Mouse (Mus musculus): ENCODE measurements around the gene Rara. TPM values are rescaled to one million over a fixed set of nuclear protein-coding genes. Genes with fewer than 3 reads are reported as not detected.

The Rara gene
- polyA plus RNA-seq, 1 experiment from 2014 or later: 47.1 TPM

- peaks cover 29% of the 10 kb centered on the region for H3K36me3 ChIP-seq
- under 1% methylated on average over 32 of the region's 32 CpGs for WGBS
- ATAC-seq (ENCODE audit: insufficient number of reproducible peaks, insufficient read depth, low FRiP score, low TSS enrichment, low read depth): peak; percentile 32
- peaks cover 97% of the 10 kb centered on the region for H3K4me1 ChIP-seq (replicated peaks)
- H3K27ac ChIP-seq: peak overlapping the region; percentile 94
- no peaks in the 10 kb centered on the region for H3K9me3 ChIP-seq
- no peaks in the 10 kb centered on the region for H3K27me3 ChIP-seq
- H3K4me3 ChIP-seq (replicated peaks): peak overlapping the region; percentile 73
- peak overlapping the region; percentile 56 for H3K9ac ChIP-seq (replicated peaks)
- H3K4me2 ChIP-seq: peak overlapping the region; percentile 99
Observed at GRCm38 (mm10) chr11:98963191-98964021, 35.8 kb downstream of the Rara start.

- ATAC-seq (ENCODE audit: insufficient number of reproducible peaks, insufficient read depth, low FRiP score, low TSS enrichment, low read depth): peak; percentile 8; the same call in 1 of the 2 replicates
- Histone ChIP-seq H3K4me1 (replicated peaks) (peaks cover 97% of the 10 kb centered on the region), H3K36me3 (peaks cover 29% of the 10 kb centered on the region), H3K9me3 (no peaks in the 10 kb centered on the region), H3K27ac (peak overlapping the region; percentile 94), H3K4me3 (replicated peaks) (peak overlapping the region; percentile 73), H3K9ac (replicated peaks) (peak overlapping the region; percentile 56; the same call in 1 of the 2 replicates), H3K4me2 (peak overlapping the region; percentile 99), H3K27me3 (no peaks in the 10 kb centered on the region)
- 16% methylated on average over 6 of the region's 6 CpGs for WGBS
Observed at GRCm38 (mm10) chr11:98964201-98964615, 36.6 kb downstream of the Rara start.

GRCm38 (mm10) chr11:98964616-98965415 is 37.2 kb downstream of the Rara start:
- Histone ChIP-seq H3K27ac (peak overlapping the region; percentile 94), H3K36me3 (peaks cover 35% of the 10 kb centered on the region), H3K27me3 (no peaks in the 10 kb centered on the region), H3K9me3 (no peaks in the 10 kb centered on the region), H3K4me1 (replicated peaks) (peaks cover 97% of the 10 kb centered on the region), H3K4me2 (peak overlapping the region; percentile 99), H3K9ac (replicated peaks) (peak overlapping the region; percentile 31; the same call in 1 of the 2 replicates), H3K4me3 (replicated peaks) (peak overlapping the region; percentile 73)
- 0 out of 2 replicates have a peak, but pooled peaks have one; percentile 4 for ATAC-seq (ENCODE audit: insufficient number of reproducible peaks, insufficient read depth, low FRiP score, low TSS enrichment, low read depth)
- WGBS: 24% methylated on average over 15 of the region's 15 CpGs

- peak overlapping the region; percentile 31 for H3K9ac ChIP-seq (replicated peaks)
- WGBS: 12% methylated on average over 11 of the region's 11 CpGs
Observed at GRCm38 (mm10) chr11:98965416-98966077, 37.9 kb downstream of the Rara start.

GRCm38 (mm10) chr11:98966499-98967141 is 39.0 kb downstream of the Rara start:
- no peaks in the 10 kb centered on the region for H3K9me3 ChIP-seq
- peak overlapping the region; percentile 94 for H3K27ac ChIP-seq
- H3K27me3 ChIP-seq: no peaks in the 10 kb centered on the region
- peaks cover 53% of the 10 kb centered on the region for H3K36me3 ChIP-seq
- ATAC-seq (ENCODE audit: insufficient number of reproducible peaks, insufficient read depth, low FRiP score, low TSS enrichment, low read depth): no peak
- 40% methylated on average over 9 of the region's 9 CpGs for WGBS
- peak overlapping the region; percentile 99 for H3K4me2 ChIP-seq
- 0 out of 2 replicates have a peak overlapping the region, but pooled peaks have one; percentile 3 for H3K4me3 ChIP-seq (replicated peaks)
- H3K4me1 ChIP-seq (replicated peaks): peaks cover 99% of the 10 kb centered on the region
- H3K9ac ChIP-seq (replicated peaks): no peak overlapping the region; the same call in 1 of the 2 replicates

More at GRCm38 (mm10) chr11:98965416-98966077, 37.9 kb downstream of the Rara start:
- peaks cover 99% of the 10 kb centered on the region for H3K4me1 ChIP-seq (replicated peaks)
- peak overlapping the region; percentile 73 for H3K4me3 ChIP-seq (replicated peaks)
- peak overlapping the region; percentile 99 for H3K4me2 ChIP-seq
- peaks cover 42% of the 10 kb centered on the region for H3K36me3 ChIP-seq
- H3K9me3 ChIP-seq: no peaks in the 10 kb centered on the region
- no peaks in the 10 kb centered on the region for H3K27me3 ChIP-seq
- H3K27ac ChIP-seq: peak overlapping the region; percentile 94
- ATAC-seq (ENCODE audit: insufficient number of reproducible peaks, insufficient read depth, low FRiP score, low TSS enrichment, low read depth): no peak

GRCm38 (mm10) chr11:98968079-98968478 is 40.5 kb downstream of the Rara start:
- Histone ChIP-seq H3K27me3 (no peaks in the 10 kb centered on the region), H3K4me1 (replicated peaks) (peaks cover 87% of the 10 kb centered on the region), H3K4me3 (replicated peaks) (no peak overlapping the region), H3K36me3 (peaks cover 67% of the 10 kb centered on the region), H3K4me2 (peak overlapping the region; percentile 16; the same call in 1 of the 2 replicates), H3K9me3 (no peaks in the 10 kb centered on the region), H3K27ac (peak overlapping the region; percentile 51), H3K9ac (replicated peaks) (no peak overlapping the region)
- no peak for ATAC-seq (ENCODE audit: insufficient number of reproducible peaks, insufficient read depth, low FRiP score, low TSS enrichment, low read depth)
- WGBS: 63% methylated on average over 16 of the region's 16 CpGs

- peak overlapping the region; percentile 34; the same call in 1 of the 2 replicates for H3K9ac ChIP-seq (replicated peaks)
- H3K9me3 ChIP-seq: no peaks in the 10 kb centered on the region
- WGBS: 7% methylated on average over 20 of the region's 20 CpGs
- H3K27ac ChIP-seq: peak overlapping the region; percentile 75
- peaks cover 78% of the 10 kb centered on the region for H3K4me1 ChIP-seq (replicated peaks)
- no peaks in the 10 kb centered on the region for H3K27me3 ChIP-seq
- H3K36me3 ChIP-seq: peaks cover 76% of the 10 kb centered on the region
- no peak for ATAC-seq (ENCODE audit: insufficient number of reproducible peaks, insufficient read depth, low FRiP score, low TSS enrichment, low read depth)
- H3K4me3 ChIP-seq (replicated peaks): 0 out of 2 replicates have a peak overlapping the region, but pooled peaks have one; percentile 4
- H3K4me2 ChIP-seq: peak overlapping the region; percentile 16
Observed at GRCm38 (mm10) chr11:98968716-98969495, 41.3 kb downstream of the Rara start.

- H3K27me3 ChIP-seq: no peaks in the 10 kb centered on the region
- no peak overlapping the region for H3K4me3 ChIP-seq (replicated peaks)
- no peaks in the 10 kb centered on the region for H3K9me3 ChIP-seq
- peak overlapping the region; percentile 16 for H3K4me2 ChIP-seq
- ATAC-seq (ENCODE audit: insufficient number of reproducible peaks, insufficient read depth, low FRiP score, low TSS enrichment, low read depth): no peak
- peak overlapping the region; percentile 34; the same call in 1 of the 2 replicates for H3K9ac ChIP-seq (replicated peaks)
- peaks cover 72% of the 10 kb centered on the region for H3K4me1 ChIP-seq (replicated peaks)
- WGBS: 14% methylated on average over 17 of the region's 17 CpGs
- H3K36me3 ChIP-seq: peaks cover 82% of the 10 kb centered on the region
- H3K27ac ChIP-seq: peak overlapping the region; percentile 75
Observed at GRCm38 (mm10) chr11:98969496-98969927, 41.9 kb downstream of the Rara start.

GRCm38 (mm10) chr11:98970191-98970925 is 42.7 kb downstream of the Rara start:
- Histone ChIP-seq H3K36me3 (peaks cover 90% of the 10 kb centered on the region), H3K27me3 (no peaks in the 10 kb centered on the region), H3K4me1 (replicated peaks) (peaks cover 64% of the 10 kb centered on the region), H3K9ac (replicated peaks) (no peak overlapping the region; the same call in 1 of the 2 replicates), H3K4me3 (replicated peaks) (no peak overlapping the region), H3K9me3 (no peaks in the 10 kb centered on the region), H3K27ac (0 out of 2 replicates have a peak overlapping the region, but pooled peaks have one; percentile 75), H3K4me2 (no peak overlapping the region)
- no peak for ATAC-seq (ENCODE audit: insufficient number of reproducible peaks, insufficient read depth, low FRiP score, low TSS enrichment, low read depth)
- 75% methylated on average over 29 of the region's 29 CpGs for WGBS

Measured in limb, embryonic 12.5 days (tissue).